Mouse (Mus musculus) embryonic facial prominence, embryonic 13.5 days (tissue): Measurements from ENCODE around the gene Dbx2. TPM values are rescaled to one million over a fixed set of nuclear protein-coding genes. Genes with fewer than 3 reads are reported as not detected.

Experiments used
- ATAC-seq: fragments of 200-750 bp; cut with Nextera tagmentation; 2 replicates; pipeline ENCODE4 v1.8.0; 2017; ENCODE audit warnings: low read depth; ENCODE audit not compliant: insufficient number of reproducible peaks, insufficient read depth, low FRiP score, low TSS enrichment
- H3K27ac ChIP-seq: fragments of 300-500 bp; sonication (generic); 2 replicates; pipeline ENCODE4 v1.5.1; 2015; ENCODE audit warnings: moderate library complexity, mild to moderate bottlenecking, inconsistent platforms
- H3K27me3 ChIP-seq: fragments of 300-500 bp; sonication (generic); 2 replicates; pipeline ENCODE4 v1.6.1; 2015; ENCODE audit warnings: mild to moderate bottlenecking, inconsistent platforms
- H3K36me3 ChIP-seq: fragments of 300-500 bp; sonication (generic); 2 replicates; pipeline ENCODE4 v1.6.1; 2015; ENCODE audit warnings: mild to moderate bottlenecking, inconsistent platforms
- H3K4me1 ChIP-seq: fragments of 300-500 bp; sonication (generic); 2 replicates; pipeline ENCODE4 v1.6.1; 2015; ENCODE audit warnings: inconsistent platforms
- H3K4me2 ChIP-seq: fragments of 300-500 bp; sonication (generic); 2 replicates; pipeline ENCODE4 v1.6.1; 2015; ENCODE audit warnings: moderate library complexity, mild to moderate bottlenecking, inconsistent platforms
- H3K4me3 ChIP-seq: fragments of 300-500 bp; sonication (generic); 2 replicates; pipeline ENCODE4 v1.5.1; 2015; ENCODE audit warnings: mild to moderate bottlenecking, inconsistent platforms
- H3K9ac ChIP-seq: fragments of 300-500 bp; sonication (generic); 2 replicates; pipeline ENCODE4 v1.6.1; 2015; ENCODE audit warnings: mild to moderate bottlenecking, inconsistent platforms
- H3K9me3 ChIP-seq: fragments of 300-500 bp; sonication (generic); 2 replicates; pipeline ENCODE4 v1.6.1; 2016; ENCODE audit warnings: inconsistent platforms
- WGBS: fragments of 180-500 bp; shearing (Covaris S2); methylation state at CpG from one replicate; pipeline ENCODE4 v1.1.7; 2015; ENCODE audit warnings: mixed read lengths; 5-methylcytosine and 5-hydroxymethylcytosine counted together
- polyA plus RNA-seq: library from polyadenylated mRNA; unstranded; fragments of >200 nt; fragmentation: Nextera tagmentation; extraction: Ambion mirVana; gene quantifications from 2 replicates; pipeline ENCODE4 v1.2.1, GENCODE M21; 2015

Dbx2 gene
- polyA plus RNA-seq, 1 experiment from 2014 or later: 1.2 TPM

GRCm38 (mm10) chr15:95661718-95662117, 6.0 kb upstream of the Dbx2 start:
- no peaks in the 10 kb centered on the region for H3K36me3 ChIP-seq
- peaks cover 4% of the 10 kb centered on the region; the same call in 1 of the 2 replicates for H3K27me3 ChIP-seq
- no peaks in the 10 kb centered on the region for H3K9me3 ChIP-seq
- no peak for ATAC-seq
- no peaks in the 10 kb centered on the region for H3K4me1 ChIP-seq
- H3K4me2 ChIP-seq: no peak overlapping the region
- no peak overlapping the region for H3K9ac ChIP-seq
- WGBS: 58% methylated on average over 2 of the region's 2 CpGs
- no peak overlapping the region for H3K4me3 ChIP-seq
- H3K27ac ChIP-seq: no peak overlapping the region

- no peak overlapping the region for H3K4me2 ChIP-seq
- no peak overlapping the region for H3K9ac ChIP-seq
- no peaks in the 10 kb centered on the region for H3K4me1 ChIP-seq
- no peak overlapping the region for H3K27ac ChIP-seq
- ATAC-seq: no peak
- peaks cover 16% of the 10 kb centered on the region for H3K27me3 ChIP-seq
- H3K4me3 ChIP-seq: no peak overlapping the region
- WGBS: 90% methylated on average over 5 of the region's 5 CpGs
- H3K9me3 ChIP-seq: no peaks in the 10 kb centered on the region
- H3K36me3 ChIP-seq: no peaks in the 10 kb centered on the region
These were observed 4.6 kb upstream of the Dbx2 start for GRCm38 (mm10) chr15:95660368-95660767.

GRCm38 (mm10) chr15:95654211-95654897, 1.4 kb downstream of the Dbx2 start:
- Histone ChIP-seq H3K4me1 (peaks cover 17% of the 10 kb centered on the region), H3K36me3 (no peaks in the 10 kb centered on the region), H3K9me3 (no peaks in the 10 kb centered on the region), H3K4me3 (peak overlapping the region; percentile 44), H3K9ac (peak overlapping the region; percentile 58), H3K4me2 (peak overlapping the region; percentile 79), H3K27ac (no peak overlapping the region), H3K27me3 (peaks cover 73% of the 10 kb centered on the region)
- WGBS: under 1% methylated on average over 49 of the region's 49 CpGs
- no peak for ATAC-seq

GRCm38 (mm10) chr15:95653812-95654210, 1.9 kb downstream of the Dbx2 start:
- Histone ChIP-seq H3K4me3 (peak overlapping the region; percentile 44), H3K36me3 (no peaks in the 10 kb centered on the region), H3K27me3 (peaks cover 78% of the 10 kb centered on the region), H3K27ac (no peak overlapping the region), H3K4me2 (peak overlapping the region; percentile 79), H3K9me3 (no peaks in the 10 kb centered on the region), H3K4me1 (peaks cover 17% of the 10 kb centered on the region), H3K9ac (peak overlapping the region; percentile 58)
- ATAC-seq: no peak
- 2% methylated on average over 6 of the region's 6 CpGs for WGBS

GRCm38 (mm10) chr15:95652898-95653707, 2.7 kb downstream of the Dbx2 start:
- H3K36me3 ChIP-seq: no peaks in the 10 kb centered on the region
- no peak overlapping the region for H3K4me3 ChIP-seq
- H3K4me2 ChIP-seq: peak overlapping the region; percentile 79
- no peak for ATAC-seq
- H3K4me1 ChIP-seq: peaks cover 17% of the 10 kb centered on the region
- no peak overlapping the region for H3K27ac ChIP-seq
- no peaks in the 10 kb centered on the region for H3K9me3 ChIP-seq
- WGBS: 3% methylated on average over 23 of the region's 23 CpGs
- H3K27me3 ChIP-seq: peaks cover 78% of the 10 kb centered on the region
- H3K9ac ChIP-seq: no peak overlapping the region

- peaks cover 17% of the 10 kb centered on the region for H3K4me1 ChIP-seq
- no peak overlapping the region for H3K27ac ChIP-seq
- no peaks in the 10 kb centered on the region for H3K36me3 ChIP-seq
- no peaks in the 10 kb centered on the region for H3K9me3 ChIP-seq
- no peak for ATAC-seq
- H3K4me3 ChIP-seq: no peak overlapping the region
- H3K4me2 ChIP-seq: no peak overlapping the region
- whole genome bisulfite sequencing: under 1% methylated on average over 3 of the region's 3 CpGs
- peaks cover 74% of the 10 kb centered on the region for H3K27me3 ChIP-seq
- no peak overlapping the region for H3K9ac ChIP-seq
These were observed 3.9 kb downstream of the Dbx2 start for GRCm38 (mm10) chr15:95651824-95652223.

GRCm38 (mm10) chr15:95643505-95644029, 12.2 kb downstream of the Dbx2 start:
- 69% methylated on average over 15 of the region's 15 CpGs for WGBS

GRCm38 (mm10) chr15:95640347-95640746, 15.4 kb downstream of the Dbx2 start:
- WGBS: 10% methylated on average over 11 of the region's 11 CpGs

More at GRCm38 (mm10) chr15:95643505-95644029, 12.2 kb downstream of the Dbx2 start:
- H3K27me3 ChIP-seq: peaks cover 25% of the 10 kb centered on the region
- peaks cover 13% of the 10 kb centered on the region for H3K4me1 ChIP-seq
- no peak overlapping the region for H3K9ac ChIP-seq
- H3K4me3 ChIP-seq: no peak overlapping the region
- no peak for ATAC-seq
- no peaks in the 10 kb centered on the region for H3K9me3 ChIP-seq
- H3K4me2 ChIP-seq: no peak overlapping the region
- H3K36me3 ChIP-seq: no peaks in the 10 kb centered on the region
- no peak overlapping the region for H3K27ac ChIP-seq

GRCm38 (mm10) chr15:95639829-95640134, 16.0 kb downstream of the Dbx2 start:
- no peak overlapping the region for H3K4me2 ChIP-seq
- H3K9me3 ChIP-seq: no peaks in the 10 kb centered on the region
- peaks cover 16% of the 10 kb centered on the region for H3K4me1 ChIP-seq
- H3K36me3 ChIP-seq: no peaks in the 10 kb centered on the region
- peaks cover 23% of the 10 kb centered on the region for H3K27me3 ChIP-seq
- H3K9ac ChIP-seq: no peak overlapping the region
- WGBS: 42% methylated on average over 9 of the region's 9 CpGs
- H3K27ac ChIP-seq: no peak overlapping the region
- ATAC-seq: no peak
- no peak overlapping the region for H3K4me3 ChIP-seq

More at GRCm38 (mm10) chr15:95640347-95640746, 15.4 kb downstream of the Dbx2 start:
- peak overlapping the region; percentile 39 for H3K4me2 ChIP-seq
- peaks cover 16% of the 10 kb centered on the region for H3K4me1 ChIP-seq
- no peaks in the 10 kb centered on the region for H3K36me3 ChIP-seq
- H3K27me3 ChIP-seq: peaks cover 23% of the 10 kb centered on the region
- H3K27ac ChIP-seq: no peak overlapping the region
- H3K9ac ChIP-seq: no peak overlapping the region
- no peak overlapping the region for H3K4me3 ChIP-seq
- H3K9me3 ChIP-seq: no peaks in the 10 kb centered on the region
- ATAC-seq: no peak

- no peak for ATAC-seq
- H3K9ac ChIP-seq: no peak overlapping the region
- no peaks in the 10 kb centered on the region for H3K9me3 ChIP-seq
- no peak overlapping the region for H3K27ac ChIP-seq
- 72% methylated on average over 20 of the region's 20 CpGs for WGBS
- no peak overlapping the region for H3K4me2 ChIP-seq
- H3K4me1 ChIP-seq: peaks cover 16% of the 10 kb centered on the region
- peaks cover 23% of the 10 kb centered on the region for H3K27me3 ChIP-seq
- no peaks in the 10 kb centered on the region for H3K36me3 ChIP-seq
- H3K4me3 ChIP-seq: no peak overlapping the region
These were observed 16.5 kb downstream of the Dbx2 start for GRCm38 (mm10) chr15:95639115-95639828.

GRCm38 (mm10) chr15:95624396-95624795, 31.4 kb downstream of the Dbx2 start:
- H3K36me3 ChIP-seq: no peaks in the 10 kb centered on the region
- WGBS: 64% methylated on average over 4 of the region's 4 CpGs
- no peak for ATAC-seq
- H3K9me3 ChIP-seq: no peaks in the 10 kb centered on the region
- no peaks in the 10 kb centered on the region for H3K27me3 ChIP-seq
- H3K27ac ChIP-seq: no peak overlapping the region
- no peak overlapping the region for H3K9ac ChIP-seq
- no peak overlapping the region for H3K4me2 ChIP-seq
- H3K4me3 ChIP-seq: no peak overlapping the region
- peaks cover 2% of the 10 kb centered on the region; the same call in 1 of the 2 replicates for H3K4me1 ChIP-seq
